Mouse (Mus musculus) hindbrain, postnatal 0 days (tissue): ENCODE measurements at regions not wholly inside any gene's neighbourhood (a gene's known extent, or its start where the extent isn't known, plus 50 kb on each side); places are given as distances from the start of the nearest gene placed in this dataset.

Experiments
- ATAC-seq: fragments of 200-750 bp; cut with Nextera tagmentation; 2 replicates; pipeline ENCODE4 v1.8.0; 2017; ENCODE audit warnings: mild to moderate bottlenecking, moderate TSS enrichment, moderate library complexity
- DNase-seq: peaks from one replicate; pipeline ENCODE4 v3.0.0-alpha.2; 2015; ENCODE audit warnings: low spot score
- H3K27ac ChIP-seq: fragments of 300-500 bp; sonication (generic); 2 replicates; pipeline ENCODE4 v1.5.1; 2014; ENCODE audit warnings: mild to moderate bottlenecking
- H3K27me3 ChIP-seq: fragments of 300-500 bp; sonication (generic); 2 replicates; pipeline ENCODE4 v1.6.1; 2014; ENCODE audit warnings: low read length, mixed read lengths; ENCODE audit not compliant: insufficient read depth
- H3K36me3 ChIP-seq: fragments of 300-500 bp; sonication (generic); 2 replicates; pipeline ENCODE4 v1.6.1; 2014; ENCODE audit warnings: low read length, mixed read lengths; ENCODE audit not compliant: insufficient read depth
- H3K4me1 ChIP-seq: fragments of 300-500 bp; sonication (generic); 2 replicates; pipeline ENCODE4 v1.6.1; 2014; ENCODE audit warnings: antibody characterized with exemption, low read length, mixed read lengths; ENCODE audit not compliant: insufficient read depth
- H3K4me2 ChIP-seq: fragments of 300-500 bp; sonication (generic); 2 replicates; pipeline ENCODE4 v1.6.1; 2014; ENCODE audit warnings: low read depth, mild to moderate bottlenecking, low read length, moderate library complexity, mixed read lengths
- H3K4me3 ChIP-seq: fragments of 300-500 bp; sonication (generic); 2 replicates; pipeline ENCODE4 v1.5.1; 2014; ENCODE audit warnings: low read length
- H3K9ac ChIP-seq: fragments of 300-500 bp; sonication (generic); replicated peaks from 2 replicates; pipeline ENCODE4 v1.6.1; 2014; ENCODE audit warnings: mild to moderate bottlenecking, low read length, moderate library complexity, mixed read lengths
- H3K9me3 ChIP-seq: fragments of 300-500 bp; sonication (generic); 2 replicates; pipeline ENCODE4 v1.6.1; 2016; ENCODE audit warnings: low read length, mixed read lengths
- CTCF ChIP-seq: IDR thresholded peaks from 2 replicates; pipeline ENCODE4 v1.5.1; 2016; ENCODE audit warnings: antibody characterized with exemption, control low read depth, low read depth
- WGBS: fragments of 180-500 bp; shearing (Covaris S2); extraction: QIAGEN DNeasy Blood & Tissue Kit; methylation state at CpG from one replicate; pipeline ENCODE4 v1.1.7; 2014; 5-methylcytosine and 5-hydroxymethylcytosine counted together

DNA sequence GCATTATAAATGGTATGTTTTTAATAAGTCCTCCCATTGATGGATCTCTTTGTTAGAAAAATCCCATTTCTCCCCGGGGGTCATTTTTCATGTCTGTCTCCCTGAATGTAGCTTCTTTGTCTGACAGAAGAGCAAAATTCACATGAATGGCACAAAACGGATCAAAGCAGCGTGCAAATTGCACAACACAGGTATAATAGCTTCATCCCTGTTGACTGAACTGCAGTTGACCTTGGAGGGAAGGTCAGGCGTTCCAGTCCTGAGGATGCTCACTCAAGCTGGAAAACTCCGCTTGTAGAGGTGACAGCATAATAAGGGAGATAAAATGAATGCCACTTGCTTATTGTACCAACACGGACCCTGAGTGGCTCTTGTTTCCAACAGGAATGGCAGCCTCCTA lies 446.6 kb downstream of the Prim2 start:
- H3K4me2 ChIP-seq: no peak overlapping the region
- no peak overlapping the region for H3K27ac ChIP-seq
- DNase-seq: no peak
- H3K9ac ChIP-seq: no peak overlapping the region
- no peaks in the 10 kb centered on the region for H3K36me3 ChIP-seq
- WGBS: 33% methylated on average over 6 of the region's 6 CpGs
- no peaks in the 10 kb centered on the region for H3K27me3 ChIP-seq
- no peak for TF ChIP-seq CTCF
- ATAC-seq: no peak
- H3K4me3 ChIP-seq: no peak overlapping the region
- H3K9me3 ChIP-seq: no peaks in the 10 kb centered on the region
- H3K4me1 ChIP-seq: no peaks in the 10 kb centered on the region

DNA sequence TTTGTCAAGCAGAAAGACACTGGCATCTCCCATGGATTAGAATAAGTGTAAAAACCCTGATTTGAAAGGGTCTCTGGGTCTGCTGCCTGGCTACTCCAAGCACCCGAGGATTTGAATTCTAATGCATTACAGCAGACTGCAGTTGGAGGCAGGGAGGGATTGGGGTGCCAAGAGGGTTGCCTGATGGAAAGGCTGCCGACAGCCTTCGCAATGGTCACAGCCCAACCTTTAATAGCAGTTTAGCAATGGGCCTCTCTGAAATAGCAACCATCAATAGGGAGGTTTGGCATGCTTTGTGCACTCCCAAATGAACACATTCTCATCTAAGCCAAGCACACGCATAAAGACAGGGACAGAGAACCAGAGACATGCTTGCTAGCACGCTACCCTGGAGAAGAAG lies 454.8 kb downstream of the Prim2 start:
- no peak for TF ChIP-seq CTCF

DNA sequence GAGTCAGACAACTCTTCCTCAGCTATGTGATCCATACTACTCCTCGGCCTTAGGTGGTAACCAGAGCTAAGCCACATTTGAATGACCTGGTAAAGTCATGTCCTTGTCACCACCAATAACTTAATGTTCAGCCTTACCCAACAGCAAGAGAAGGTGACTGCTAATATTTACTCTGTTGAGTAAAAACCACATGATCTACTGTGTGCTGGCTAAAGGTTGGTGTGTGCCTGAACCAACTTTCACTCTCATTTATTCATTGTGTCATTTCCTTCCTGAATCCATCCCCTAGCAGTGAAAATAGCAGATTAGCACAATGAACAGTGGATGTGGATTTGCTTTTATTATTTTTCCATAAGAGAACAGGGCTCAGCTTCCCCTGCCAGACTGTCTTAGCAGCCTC lies 455.2 kb downstream of the Prim2 start:
- Histone ChIP-seq H3K4me3 (no peak overlapping the region), H3K9ac (no peak overlapping the region), H3K27ac (peak overlapping the region; percentile 59), H3K4me2 (no peak overlapping the region), H3K9me3 (no peaks in the 10 kb centered on the region), H3K36me3 (no peaks in the 10 kb centered on the region), H3K4me1 (no peaks in the 10 kb centered on the region), H3K27me3 (no peaks in the 10 kb centered on the region)
- DNase-seq (no peak), ATAC-seq (peak; percentile 25; the same call in 1 of the 2 replicates)
- 85% methylated on average over 1 of the region's 1 CpGs for WGBS
- TF ChIP-seq CTCF: no peak

More for the DNA sequence above, 454.8 kb downstream of the Prim2 start:
- DNase-seq (peak; percentile 73), ATAC-seq (peak; percentile 90)
- Histone ChIP-seq H3K4me2 (no peak overlapping the region), H3K4me1 (no peaks in the 10 kb centered on the region), H3K27me3 (no peaks in the 10 kb centered on the region), H3K9me3 (no peaks in the 10 kb centered on the region), H3K9ac (no peak overlapping the region), H3K36me3 (no peaks in the 10 kb centered on the region), H3K4me3 (no peak overlapping the region), H3K27ac (peak overlapping the region; percentile 59)
- 36% methylated on average over 5 of the region's 5 CpGs for WGBS

DNA sequence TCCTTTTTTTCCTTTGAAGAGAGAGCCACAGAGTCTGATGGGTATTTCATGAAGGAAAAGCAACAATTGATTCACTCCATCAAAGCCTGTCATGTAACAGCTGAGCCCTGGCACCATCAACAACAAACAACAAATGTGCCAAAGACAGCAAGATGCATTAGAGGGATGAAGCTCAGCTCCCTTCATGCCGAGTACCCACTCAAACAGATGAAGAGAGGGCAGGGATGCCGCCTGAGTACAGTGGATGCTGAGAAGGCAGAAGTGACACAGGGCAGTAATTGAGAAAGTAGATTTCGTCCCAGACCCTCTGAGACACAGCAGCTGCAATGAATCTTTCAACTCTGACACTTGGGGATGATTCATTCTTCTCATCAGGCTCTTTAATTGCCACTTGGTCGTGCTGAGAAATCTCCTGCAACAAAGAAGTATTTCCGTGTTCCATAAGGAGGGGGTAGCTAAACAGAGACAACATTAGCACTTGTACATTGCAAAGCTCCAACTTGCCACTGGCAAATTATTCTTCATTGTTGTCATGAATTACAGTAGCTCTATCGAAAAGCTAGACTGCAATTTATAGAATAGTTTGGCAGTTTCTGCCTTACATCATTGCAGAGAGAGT lies 467.9 kb downstream of the Prim2 start:
- H3K9me3 ChIP-seq: no peaks in the 10 kb centered on the region
- H3K36me3 ChIP-seq: no peaks in the 10 kb centered on the region
- no peak overlapping the region for H3K9ac ChIP-seq
- H3K4me3 ChIP-seq: no peak overlapping the region
- DNase-seq: peak; percentile 29
- TF ChIP-seq CTCF: no peak
- H3K4me2 ChIP-seq: no peak overlapping the region
- no peaks in the 10 kb centered on the region for H3K4me1 ChIP-seq
- ATAC-seq: peak; percentile 86
- no peak overlapping the region; the same call in 1 of the 2 replicates for H3K27ac ChIP-seq
- WGBS: 34% methylated on average over 6 of the region's 6 CpGs
- no peaks in the 10 kb centered on the region for H3K27me3 ChIP-seq

DNA sequence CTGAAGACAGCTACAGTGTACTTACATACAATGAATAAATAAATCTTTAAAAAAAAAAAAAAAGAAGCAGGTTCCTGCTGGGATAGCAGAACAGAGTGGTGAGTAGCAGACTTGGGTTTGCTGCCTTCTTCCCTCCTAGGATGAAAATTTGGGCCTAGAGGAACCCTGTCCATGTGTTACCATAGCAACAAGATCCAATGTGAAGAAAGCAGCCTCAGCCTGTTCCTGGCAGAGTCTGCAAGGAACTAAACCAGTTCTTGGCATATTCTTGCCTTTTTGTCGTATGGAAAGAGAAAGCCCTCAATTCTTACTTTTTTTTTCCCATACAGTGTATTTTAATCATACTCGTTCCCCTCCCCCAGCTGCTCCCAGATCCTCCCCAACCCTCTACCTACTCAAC lies 474.5 kb downstream of the Prim2 start:
- WGBS: 36% methylated on average over 2 of the region's 2 CpGs
- DNase-seq (peak; percentile 73), ATAC-seq (peak; percentile 89)

DNA sequence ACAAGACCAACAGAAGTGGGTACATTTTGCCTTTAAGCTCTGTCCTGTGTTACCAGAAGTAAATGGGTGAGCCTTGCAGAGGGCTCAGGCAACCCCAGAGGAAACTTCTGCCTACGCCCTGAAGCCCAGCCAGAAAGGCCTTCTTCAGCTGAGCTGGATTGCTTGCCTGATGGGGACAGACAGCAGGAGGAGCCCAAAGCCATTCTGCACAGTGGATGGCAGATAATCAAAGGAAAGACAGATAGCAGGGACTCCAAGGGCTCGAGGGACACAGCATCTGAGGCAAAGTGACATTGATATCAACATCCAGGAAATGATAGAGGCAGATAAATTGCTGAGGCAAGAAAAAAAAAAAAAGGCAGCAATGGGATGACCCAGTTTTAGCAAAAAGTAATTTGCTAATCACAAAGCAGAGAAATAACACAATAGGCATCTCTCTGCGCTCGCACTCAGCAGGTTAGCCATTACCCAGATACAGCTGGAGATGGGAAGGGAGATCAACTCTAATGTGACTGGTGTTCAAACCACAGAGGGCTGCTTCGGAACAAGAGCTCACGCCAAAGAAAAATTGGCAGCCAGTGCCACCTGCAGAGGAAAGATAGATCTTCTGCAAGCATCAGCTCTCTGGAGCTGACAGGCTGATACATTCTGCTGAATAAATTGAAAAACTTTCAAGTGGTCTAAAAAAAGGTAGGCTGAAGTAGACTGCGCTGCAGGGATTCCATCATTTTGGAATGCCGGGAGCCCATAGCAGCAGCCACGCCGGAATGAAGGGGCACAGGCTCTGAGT lies 494.8 kb downstream of the Prim2 start:
- H3K36me3 ChIP-seq: no peaks in the 10 kb centered on the region
- peaks cover 5% of the 10 kb centered on the region; the same call in 1 of the 2 replicates for H3K4me1 ChIP-seq
- H3K4me2 ChIP-seq: peak overlapping the region; percentile 38
- H3K9me3 ChIP-seq: no peaks in the 10 kb centered on the region
- ATAC-seq: peak; percentile 90
- 36% methylated on average over 10 of the region's 10 CpGs for WGBS
- no peak overlapping the region for H3K4me3 ChIP-seq
- H3K27me3 ChIP-seq: no peaks in the 10 kb centered on the region
- DNase-seq: peak; percentile 86
- peak overlapping the region; percentile 38 for H3K27ac ChIP-seq
- TF ChIP-seq CTCF: peak; percentile 53
- 0 out of 2 replicates have a peak overlapping the region, but pooled peaks have one; percentile 13 for H3K9ac ChIP-seq

More for the DNA sequence above, 474.5 kb downstream of the Prim2 start:
- no peak for TF ChIP-seq CTCF
- Histone ChIP-seq H3K4me1 (no peaks in the 10 kb centered on the region), H3K9me3 (no peaks in the 10 kb centered on the region), H3K27ac (peak overlapping the region; percentile 26; the same call in 1 of the 2 replicates), H3K4me3 (no peak overlapping the region), H3K36me3 (no peaks in the 10 kb centered on the region), H3K9ac (no peak overlapping the region), H3K4me2 (no peak overlapping the region), H3K27me3 (no peaks in the 10 kb centered on the region)

DNA sequence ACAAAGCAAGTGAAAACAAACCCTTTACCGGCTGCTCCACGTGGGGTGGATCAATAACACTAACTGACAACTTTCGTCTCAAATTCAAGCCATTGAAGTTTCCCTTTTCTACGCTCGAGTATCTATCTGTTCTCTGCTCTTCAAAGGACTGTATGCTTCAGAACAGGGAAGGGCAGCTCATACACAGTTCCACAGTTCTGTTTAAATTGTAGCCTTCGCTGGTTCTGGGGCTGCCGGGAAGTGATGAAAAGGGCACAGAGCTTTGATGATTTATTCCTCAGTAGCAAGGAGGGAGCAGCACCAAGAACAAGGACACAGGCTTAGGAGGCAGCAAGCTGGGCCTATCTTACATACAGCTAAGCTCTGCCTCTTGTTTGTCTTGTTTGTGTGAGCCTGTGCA lies 532.6 kb downstream of the Prim2 start:
- 59% methylated on average over 7 of the region's 7 CpGs for WGBS
- Histone ChIP-seq H3K9me3 (no peaks in the 10 kb centered on the region), H3K9ac (no peak overlapping the region), H3K36me3 (no peaks in the 10 kb centered on the region), H3K4me2 (no peak overlapping the region), H3K27me3 (no peaks in the 10 kb centered on the region), H3K4me1 (no peaks in the 10 kb centered on the region), H3K4me3 (no peak overlapping the region), H3K27ac (no peak overlapping the region)
- DNase-seq: no peak
- no peak for TF ChIP-seq CTCF
- no peak for ATAC-seq
